Mouse (Mus musculus) neural tube, embryonic 12.5 days (tissue): ENCODE results near the gene Fnbp1l. TPM values are rescaled to one million over a fixed set of nuclear protein-coding genes. Genes with fewer than 3 reads are reported as not detected.

Experiments used
- ATAC-seq: fragments of 200-750 bp; cut with Nextera tagmentation; 2 replicates; pipeline ENCODE4 v1.8.0; 2017; ENCODE audit warnings: low read depth, mild to moderate bottlenecking, moderate TSS enrichment, moderate library complexity; ENCODE audit not compliant: low FRiP score
- H3K27ac ChIP-seq: fragments of 300-500 bp; sonication (generic); 2 replicates; pipeline ENCODE4 v1.5.1; 2016
- H3K27me3 ChIP-seq: fragments of 300-500 bp; sonication (generic); replicated peaks from 2 replicates; pipeline ENCODE4 v1.6.1; 2016; ENCODE audit warnings: mild to moderate bottlenecking
- H3K36me3 ChIP-seq: fragments of 300-500 bp; sonication (generic); 2 replicates; pipeline ENCODE4 v1.6.1; 2016; ENCODE audit warnings: mild to moderate bottlenecking
- H3K4me1 ChIP-seq: fragments of 300-500 bp; sonication (generic); 2 replicates; pipeline ENCODE4 v1.6.1; 2016
- H3K4me2 ChIP-seq: fragments of 300-500 bp; sonication (generic); replicated peaks from 2 replicates; pipeline ENCODE4 v1.6.1; 2016; ENCODE audit warnings: mild to moderate bottlenecking
- H3K4me3 ChIP-seq: fragments of 300-500 bp; sonication (generic); 2 replicates; pipeline ENCODE4 v1.5.1; 2016
- H3K9ac ChIP-seq: fragments of 300-500 bp; sonication (generic); 2 replicates; pipeline ENCODE4 v1.6.1; 2016; ENCODE audit warnings: mild to moderate bottlenecking
- H3K9me3 ChIP-seq: fragments of 300-500 bp; sonication (generic); 2 replicates; pipeline ENCODE4 v1.6.1; 2016; ENCODE audit warnings: mild to moderate bottlenecking
- WGBS: fragments of 180-500 bp; shearing (Covaris S2); methylation state at CpG from one replicate; pipeline ENCODE4 v1.1.7; 2016; 5-methylcytosine and 5-hydroxymethylcytosine counted together
- polyA plus RNA-seq: library from polyadenylated mRNA; unstranded; fragments of >200 nt; fragmentation: Nextera tagmentation; extraction: Ambion mirVana; gene quantifications from 2 replicates; pipeline ENCODE4 v1.2.1, GENCODE M21; 2016

Fnbp1l gene
- polyA plus RNA-seq, 1 experiment from 2014 or later = 118 TPM

GRCm38 (mm10) chr3:122517726-122518125 lies 101.8 kb downstream of the Fnbp1l start:
- Histone ChIP-seq H3K27me3 (no peaks in the 10 kb centered on the region), H3K27ac (no peak overlapping the region), H3K9ac (no peak overlapping the region), H3K4me1 (peaks cover 39% of the 10 kb centered on the region), H3K4me2 (0 out of 2 replicates have a peak overlapping the region, but pooled peaks have one; percentile 10), H3K4me3 (no peak overlapping the region), H3K36me3 (peaks cover 4% of the 10 kb centered on the region; the same call in 1 of the 2 replicates), H3K9me3 (no peaks in the 10 kb centered on the region)
- WGBS = 49% methylated on average over 4 of the region's 4 CpGs
- peak; percentile 51 for ATAC-seq

- 90% methylated on average over 3 of the region's 3 CpGs for WGBS
- Histone ChIP-seq H3K4me1 (peaks cover 39% of the 10 kb centered on the region), H3K4me3 (no peak overlapping the region), H3K27ac (no peak overlapping the region), H3K9ac (no peak overlapping the region), H3K4me2 (no peak overlapping the region), H3K36me3 (peaks cover 9% of the 10 kb centered on the region; the same call in 1 of the 2 replicates), H3K9me3 (no peaks in the 10 kb centered on the region), H3K27me3 (no peaks in the 10 kb centered on the region)
- no peak for ATAC-seq
Measured at GRCm38 (mm10) chr3:122516327-122516695, 103.2 kb downstream of the Fnbp1l start.

DNA sequence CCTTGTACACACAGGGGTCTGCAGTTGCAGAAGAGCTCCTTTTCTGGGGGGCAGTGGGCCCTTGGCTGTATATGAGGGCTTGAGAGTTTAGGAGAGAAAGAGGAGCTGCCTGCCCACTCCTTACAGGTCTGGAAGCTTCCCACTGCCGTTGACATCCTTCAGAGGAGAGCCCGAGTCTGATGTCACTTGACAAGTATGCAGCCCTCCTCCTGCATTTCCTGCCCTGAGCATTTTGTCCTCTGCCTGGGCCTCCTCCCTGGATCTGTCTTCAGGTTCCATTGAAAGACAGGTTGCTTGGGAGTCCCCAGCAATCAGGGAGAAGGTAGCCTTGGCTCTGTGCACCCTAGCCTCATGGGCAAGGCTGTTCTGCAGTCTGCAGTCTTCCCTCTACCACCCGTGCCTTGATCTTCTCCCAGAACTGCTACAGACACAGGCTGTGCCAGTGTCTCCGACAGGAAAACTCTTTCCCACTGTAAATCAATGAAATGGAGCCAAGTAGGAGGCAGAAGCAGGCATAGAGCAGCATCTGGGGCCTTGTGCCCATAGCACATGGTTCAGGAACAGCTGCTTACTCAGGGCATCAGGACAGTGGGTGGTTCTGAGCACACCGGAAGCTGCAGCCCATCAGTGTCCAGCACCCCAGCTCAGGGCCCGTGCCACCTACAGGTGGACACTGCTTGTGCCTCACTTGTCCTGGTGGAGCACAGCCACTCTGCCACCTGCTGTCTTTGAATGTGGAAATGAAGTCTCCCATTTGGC lies 103.8 kb downstream of the Fnbp1l start:
- H3K4me1 ChIP-seq = peaks cover 36% of the 10 kb centered on the region
- no peaks in the 10 kb centered on the region for H3K27me3 ChIP-seq
- no peaks in the 10 kb centered on the region for H3K9me3 ChIP-seq
- no peak for ATAC-seq
- WGBS = 72% methylated on average over 6 of the region's 6 CpGs
- no peak overlapping the region for H3K27ac ChIP-seq
- H3K9ac ChIP-seq = no peak overlapping the region
- no peak overlapping the region for H3K4me2 ChIP-seq
- H3K4me3 ChIP-seq = no peak overlapping the region
- peaks cover 9% of the 10 kb centered on the region; the same call in 1 of the 2 replicates for H3K36me3 ChIP-seq

DNA sequence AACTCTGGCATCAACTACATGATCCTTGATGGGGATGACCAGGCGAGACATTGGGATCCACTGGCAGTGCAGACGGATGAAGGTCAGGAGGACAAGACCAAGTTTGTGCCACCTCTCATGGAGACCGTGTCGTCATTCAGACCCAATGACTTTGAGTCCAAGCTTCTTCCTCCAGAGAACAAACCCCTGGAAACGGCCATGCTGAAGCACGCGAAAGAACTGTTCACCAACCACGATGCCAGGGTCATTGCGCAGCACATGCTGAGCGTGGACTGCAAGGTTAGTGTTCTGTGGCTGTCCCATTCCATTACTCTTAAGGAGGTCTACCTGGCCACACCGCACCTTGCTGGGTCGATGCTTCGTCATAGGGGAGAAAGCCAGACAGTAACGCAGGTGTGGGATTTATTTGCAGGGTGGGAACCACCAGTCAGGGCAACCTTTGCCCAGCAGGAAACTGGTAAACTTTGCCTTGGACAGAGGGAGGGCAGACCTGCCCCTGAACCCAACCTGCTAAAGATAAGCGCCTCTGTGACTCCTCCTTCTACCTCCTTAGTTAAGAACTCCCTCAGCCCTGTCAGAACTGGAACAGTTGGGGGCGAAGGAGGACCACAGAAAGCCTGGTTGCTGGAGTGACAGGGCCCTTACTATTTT lies 106.7 kb downstream of the Fnbp1l start:
- H3K36me3 ChIP-seq = peaks cover 9% of the 10 kb centered on the region; the same call in 1 of the 2 replicates
- 94% methylated on average over 16 of the region's 16 CpGs for WGBS
- H3K9ac ChIP-seq = no peak overlapping the region
- H3K27me3 ChIP-seq = no peaks in the 10 kb centered on the region
- no peak for ATAC-seq
- peaks cover 18% of the 10 kb centered on the region; the same call in 1 of the 2 replicates for H3K4me1 ChIP-seq
- no peak overlapping the region for H3K27ac ChIP-seq
- no peaks in the 10 kb centered on the region for H3K9me3 ChIP-seq
- H3K4me3 ChIP-seq = no peak overlapping the region
- no peak overlapping the region for H3K4me2 ChIP-seq

- WGBS = 90% methylated on average over 14 of the region's 14 CpGs
- peaks cover 9% of the 10 kb centered on the region; the same call in 1 of the 2 replicates for H3K36me3 ChIP-seq
- no peak for ATAC-seq
- no peak overlapping the region for H3K4me3 ChIP-seq
- no peak overlapping the region for H3K9ac ChIP-seq
- H3K27ac ChIP-seq = no peak overlapping the region
- H3K4me1 ChIP-seq = peaks cover 9% of the 10 kb centered on the region; the same call in 1 of the 2 replicates
- no peaks in the 10 kb centered on the region for H3K27me3 ChIP-seq
- H3K4me2 ChIP-seq = no peak overlapping the region
- H3K9me3 ChIP-seq = no peaks in the 10 kb centered on the region
Measured at GRCm38 (mm10) chr3:122511721-122512619, 107.5 kb downstream of the Fnbp1l start.

- Histone ChIP-seq H3K27ac (no peak overlapping the region), H3K4me3 (no peak overlapping the region), H3K27me3 (no peaks in the 10 kb centered on the region), H3K36me3 (peaks cover 9% of the 10 kb centered on the region; the same call in 1 of the 2 replicates), H3K9ac (no peak overlapping the region), H3K4me2 (no peak overlapping the region), H3K4me1 (peaks cover 7% of the 10 kb centered on the region; the same call in 1 of the 2 replicates), H3K9me3 (no peaks in the 10 kb centered on the region)
- ATAC-seq = no peak
- 68% methylated on average over 10 of the region's 10 CpGs for WGBS
Measured at GRCm38 (mm10) chr3:122510932-122511331, 108.6 kb downstream of the Fnbp1l start.

GRCm38 (mm10) chr3:122510240-122510750 lies 109.2 kb downstream of the Fnbp1l start:
- 89% methylated on average over 14 of the region's 14 CpGs for WGBS
- H3K27me3 ChIP-seq = no peaks in the 10 kb centered on the region
- no peak overlapping the region for H3K27ac ChIP-seq
- no peak overlapping the region for H3K4me3 ChIP-seq
- H3K9me3 ChIP-seq = no peaks in the 10 kb centered on the region
- peaks cover 9% of the 10 kb centered on the region; the same call in 1 of the 2 replicates for H3K36me3 ChIP-seq
- no peak for ATAC-seq
- H3K4me2 ChIP-seq = no peak overlapping the region
- no peak overlapping the region for H3K9ac ChIP-seq
- H3K4me1 ChIP-seq = peaks cover under 1% of the 10 kb centered on the region; the same call in 1 of the 2 replicates

DNA sequence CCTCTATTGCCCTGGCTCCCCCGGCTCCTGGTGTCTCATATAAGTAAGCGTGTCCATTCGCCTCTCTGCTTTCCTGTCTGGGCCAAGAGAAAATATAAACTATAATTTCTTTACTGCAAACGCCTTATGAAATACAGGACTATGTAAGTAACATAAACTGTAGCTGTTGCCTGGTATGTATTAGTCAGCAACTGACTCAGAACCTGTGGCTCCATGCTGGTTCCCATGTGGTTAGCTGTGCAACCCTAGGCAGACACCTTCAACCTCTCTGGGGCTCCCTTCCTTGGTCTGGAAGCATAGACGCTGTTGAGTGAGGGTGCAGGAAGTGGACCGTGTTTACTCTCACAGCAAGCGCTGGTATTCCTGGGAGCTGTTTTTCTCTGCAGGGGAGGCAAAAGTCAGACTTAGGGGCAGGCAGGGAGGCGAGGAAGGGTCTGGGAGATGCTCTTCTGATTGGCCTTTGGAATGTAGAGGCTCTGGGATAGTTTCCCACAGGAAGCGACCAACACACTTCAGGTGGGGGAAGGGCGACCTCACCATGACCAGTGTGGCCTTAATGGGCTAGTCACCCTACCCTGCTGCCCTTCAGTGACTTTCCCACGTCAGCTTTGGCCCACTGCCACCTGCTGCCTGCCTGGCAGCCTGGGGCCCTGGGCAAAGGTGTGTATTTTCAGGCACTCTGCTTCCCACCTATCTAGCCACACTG lies 109.8 kb downstream of the Fnbp1l start:
- H3K27me3 ChIP-seq = no peaks in the 10 kb centered on the region
- no peak overlapping the region for H3K27ac ChIP-seq
- no peak overlapping the region for H3K4me2 ChIP-seq
- H3K4me1 ChIP-seq = no peaks in the 10 kb centered on the region; the same call in 1 of the 2 replicates
- no peak overlapping the region for H3K4me3 ChIP-seq
- peaks cover 9% of the 10 kb centered on the region; the same call in 1 of the 2 replicates for H3K36me3 ChIP-seq
- no peaks in the 10 kb centered on the region for H3K9me3 ChIP-seq
- H3K9ac ChIP-seq = no peak overlapping the region
- 69% methylated on average over 11 of the region's 11 CpGs for WGBS
- ATAC-seq = no peak

DNA sequence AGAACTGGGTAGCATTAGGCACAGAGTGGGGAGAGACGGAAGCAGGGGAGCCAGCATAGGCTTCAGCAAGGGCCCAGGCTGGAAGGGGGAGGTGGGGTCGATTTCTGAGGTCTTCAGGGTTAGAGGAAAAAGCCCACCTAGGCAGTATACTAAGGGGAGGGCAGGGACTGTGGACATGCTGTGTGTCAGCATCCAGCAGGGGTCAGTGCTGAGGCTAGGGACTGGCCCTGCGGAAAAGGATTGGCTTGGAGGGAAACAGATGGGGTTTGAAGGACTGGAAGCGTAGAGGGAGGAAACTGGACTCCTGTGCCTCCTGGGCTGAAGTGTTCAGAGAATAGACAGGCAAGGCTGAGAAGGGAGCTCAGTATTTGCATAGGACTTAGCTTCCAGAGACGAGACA lies 110.4 kb downstream of the Fnbp1l start:
- 39% methylated on average over 5 of the region's 5 CpGs for WGBS
- ATAC-seq = peak; percentile 74

DNA sequence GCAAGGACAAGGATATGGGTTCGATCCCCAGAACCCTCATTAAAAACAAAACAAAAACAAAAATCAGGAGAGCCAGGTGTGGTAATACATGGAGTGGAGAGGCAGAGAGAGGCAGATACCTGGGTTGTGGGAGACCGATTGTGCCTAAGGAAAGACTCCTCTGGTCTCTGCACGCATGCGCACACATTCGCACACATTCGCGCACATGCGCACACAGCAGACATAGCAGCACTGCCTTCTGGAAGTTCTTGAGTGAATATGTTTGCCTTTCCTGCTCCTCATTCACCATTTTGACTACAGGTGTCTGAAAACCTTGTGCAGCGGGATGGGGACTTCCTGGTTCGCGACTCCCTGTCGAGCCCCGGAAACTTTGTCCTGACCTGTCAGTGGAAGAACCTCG lies 111.7 kb downstream of the Fnbp1l start:
- H3K36me3 ChIP-seq = peaks cover 6% of the 10 kb centered on the region; the same call in 1 of the 2 replicates
- H3K9me3 ChIP-seq = no peaks in the 10 kb centered on the region
- ATAC-seq = no peak
- no peaks in the 10 kb centered on the region for H3K4me1 ChIP-seq
- WGBS = 95% methylated on average over 14 of the region's 14 CpGs
- H3K4me2 ChIP-seq = no peak overlapping the region
- H3K9ac ChIP-seq = no peak overlapping the region
- no peaks in the 10 kb centered on the region for H3K27me3 ChIP-seq
- no peak overlapping the region for H3K4me3 ChIP-seq
- H3K27ac ChIP-seq = no peak overlapping the region

More for the DNA sequence above, 110.4 kb downstream of the Fnbp1l start:
- no peaks in the 10 kb centered on the region for H3K4me1 ChIP-seq
- H3K9ac ChIP-seq = no peak overlapping the region
- no peak overlapping the region for H3K4me3 ChIP-seq
- H3K4me2 ChIP-seq = no peak overlapping the region
- H3K27me3 ChIP-seq = no peaks in the 10 kb centered on the region
- H3K36me3 ChIP-seq = peaks cover 9% of the 10 kb centered on the region; the same call in 1 of the 2 replicates
- no peaks in the 10 kb centered on the region for H3K9me3 ChIP-seq
- H3K27ac ChIP-seq = no peak overlapping the region

DNA sequence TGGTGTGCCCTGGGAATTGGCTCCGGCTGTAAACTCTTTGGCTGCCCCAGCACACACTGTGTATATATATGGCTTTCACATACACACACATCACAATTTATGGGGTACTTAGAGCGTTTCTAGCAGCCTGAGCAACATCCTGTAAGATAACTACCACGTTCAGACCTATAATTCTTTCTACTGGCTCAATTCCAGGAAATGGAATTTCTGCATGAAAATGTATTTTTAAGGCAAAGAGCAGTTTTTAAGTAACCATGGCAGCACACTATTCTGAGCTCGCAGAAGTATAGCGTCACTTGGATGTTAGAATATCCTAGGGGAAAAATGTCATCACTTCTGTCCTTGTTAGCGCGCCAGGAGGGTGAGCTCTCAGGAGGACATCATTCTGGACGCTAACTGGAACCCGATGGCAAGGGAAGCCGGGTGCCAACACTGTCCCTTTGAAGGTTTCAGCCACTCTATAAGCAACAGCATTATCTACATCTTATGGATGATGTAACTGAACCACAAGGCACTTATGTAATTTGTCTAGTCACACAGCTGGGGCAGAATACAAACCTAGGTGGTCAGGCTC lies 113.1 kb downstream of the Fnbp1l start:
- H3K36me3 ChIP-seq = no peaks in the 10 kb centered on the region
- peak; percentile 55; the same call in 1 of the 2 replicates for ATAC-seq
- H3K27ac ChIP-seq = no peak overlapping the region

More for the DNA sequence above, 113.1 kb downstream of the Fnbp1l start:
- H3K4me1 ChIP-seq = no peaks in the 10 kb centered on the region
- 66% methylated on average over 10 of the region's 10 CpGs for WGBS
- no peak overlapping the region for H3K9ac ChIP-seq
- H3K4me3 ChIP-seq = no peak overlapping the region
- no peak overlapping the region for H3K4me2 ChIP-seq
- no peaks in the 10 kb centered on the region for H3K9me3 ChIP-seq
- no peaks in the 10 kb centered on the region for H3K27me3 ChIP-seq
